Comparison of ENCODE assay signal across 12 mouse cellular contexts in genomic region chr11:79135685-79136360, GRCm38 (mm10). TPM values are rescaled to one million over a fixed set of nuclear protein-coding genes. Genes with fewer than 3 reads are reported as not detected.
A peak's percentile ranks its signal among the peaks of the same experiment; 100 is the strongest.
DNase-seq lines count a peak whose midpoint lies in the region; ATAC-seq and TF ChIP-seq lines count a peak whose summit lies in the region.
"Had no signal": no experiment of that assay in that cellular context is flagged by ENCODE, and none has a peak within 500 bp of the region (broad histone marks: within the 10 kb centered on the region; RNA-seq: fewer than 3 reads in every experiment).

No protein-coding gene starts in this region.

- no peaks in the 10 kb centered on the region; the same call in 1 of the 2 replicates for H3K4me1 ChIP-seq in kidney, adult 2 months (ENCODE audit: control insufficient read depth, insufficient read depth, low read length)
- H3K4me1 ChIP-seq in CH12.LX (ENCODE audit: control insufficient read depth in 1 of 2, insufficient read depth in 2 of 2), result peaks cover 50 to 84% of the 10 kb centered on the region in 2 experiments
- peaks cover 24% of the 10 kb centered on the region for H3K4me1 ChIP-seq in embryonic facial prominence, embryonic 14.5 days (ENCODE audit: control insufficient read depth, insufficient read depth, low read length)

- H3K9me3 ChIP-seq in CH12.LX (replicated peaks; ENCODE audit: low read length), result peaks cover 11% of the 10 kb centered on the region
- no peaks in the 10 kb centered on the region for H3K9me3 ChIP-seq in embryonic facial prominence, embryonic 14.5 days (ENCODE audit: control insufficient read depth, low read length)

- H3K9ac ChIP-seq in CH12.LX (ENCODE audit: insufficient read depth, low read depth), result peak overlapping the region; percentile 13; the same call in 1 of the 2 replicates
- H3K9ac ChIP-seq in embryonic facial prominence, embryonic 14.5 days (ENCODE audit: low read depth, low read length), result peak overlapping the region; percentile 30; the same call in 1 of the 2 replicates

- TF ChIP-seq CTCF in kidney, adult 2 months (conservative IDR thresholded peaks at IDR 0.05; ENCODE audit: insufficient read depth, insufficient read length, low read depth, low read length), result no peak
- TF ChIP-seq CTCF in CH12.LX (conservative IDR thresholded peaks at IDR 0.05 in 1 of 2, IDR thresholded peaks at IDR 0.05 in 1 of 2; ENCODE audit: low read depth in 2 of 2, low read length in 2 of 2), result no peak

- in situ Hi-C loops in CH12.LX (cut with MboI; ENCODE audit: low pct_ligation_motif_present, low pct_unique_long_range_greater_than_20kb, low sequenced_read_pairs), result no loop called here

- dilution Hi-C loops in CH12.LX (cut with MboI; ENCODE audit: extremely low pct_ligation_motif_present, extremely low pct_unique_long_range_greater_than_20kb, low sequenced_read_pairs), result no loop called here

- peak overlapping the region; percentile 63 for H3K27ac ChIP-seq in kidney, adult 2 months (ENCODE audit: insufficient read depth, low read depth, low read length)
- H3K27ac ChIP-seq in CH12.LX (ENCODE audit: insufficient read depth, low read depth), result peak overlapping the region; percentile 62
- peak overlapping the region; percentile 75 for H3K27ac ChIP-seq in embryonic facial prominence, embryonic 14.5 days (replicated peaks; ENCODE audit: low read depth, low read length)

- H3K27me3 ChIP-seq in kidney, adult 2 months (replicated peaks; ENCODE audit: control insufficient read depth, insufficient read depth, low read length), result no peaks in the 10 kb centered on the region
- no peaks in the 10 kb centered on the region for H3K27me3 ChIP-seq in CH12.LX (replicated peaks)
- H3K27me3 ChIP-seq in embryonic facial prominence, embryonic 14.5 days (replicated peaks; ENCODE audit: control insufficient read depth, insufficient read depth, low read length), result no peaks in the 10 kb centered on the region

- peaks cover 95% of the 10 kb centered on the region for H3K79me2 ChIP-seq in CH12.LX (replicated peaks; ENCODE audit: control insufficient read depth, extremely low read depth, insufficient read depth, poor library complexity, severe bottlenecking)

- H3K36me3 ChIP-seq in kidney, adult 2 months (ENCODE audit: control insufficient read depth, insufficient read depth, low read length), result no peaks in the 10 kb centered on the region
- peaks cover 9 to 57% of the 10 kb centered on the region in 2 experiments for H3K36me3 ChIP-seq in CH12.LX (replicated peaks in 1 of 2; ENCODE audit: control insufficient read depth in 1 of 2, insufficient read depth in 1 of 2, low read length in 1 of 2)
- no peaks in the 10 kb centered on the region for H3K36me3 ChIP-seq in embryonic facial prominence, embryonic 14.5 days (ENCODE audit: control insufficient read depth, insufficient read depth, low read length)
- H3K36me3 ChIP-seq: G1E had no signal

- H3K4me3 ChIP-seq in kidney, adult 2 months (ENCODE audit: insufficient read depth, low read depth, low read length), result no peak overlapping the region
- H3K4me3 ChIP-seq in CH12.LX (replicated peaks in 1 of 3; ENCODE audit: low read depth in 2 of 3, low read length in 2 of 3, poor library complexity in 1 of 3), result no peak overlapping the region
- no peak overlapping the region for H3K4me3 ChIP-seq in embryonic facial prominence, embryonic 14.5 days (ENCODE audit: low read depth, low read length)

- 46% methylated on average over 7 of the region's 7 CpGs for WGBS in kidney, adult 2 months
- WGBS in embryonic facial prominence, embryonic 14.5 days, result 14% methylated on average over 7 of the region's 7 CpGs

- no peak for TF ChIP-seq RAD21 in CH12.LX (IDR thresholded peaks at IDR 0.05; ENCODE audit: low read depth, low read length)

- TF ChIP-seq EP300 in CH12.LX (IDR thresholded peaks at IDR 0.05; ENCODE audit: low read length), result no peak

- H3K4me2 ChIP-seq in CH12.LX (ENCODE audit: insufficient read depth, low read depth, poor library complexity, severe bottlenecking), result peak overlapping the region; percentile 33
- peak overlapping the region; percentile 12; the same call in 1 of the 2 replicates for H3K4me2 ChIP-seq in embryonic facial prominence, embryonic 14.5 days (ENCODE audit: low read depth, low read length)

- ATAC-seq in embryonic facial prominence, embryonic 14.5 days (ENCODE audit: low read depth), result no peak

- no peak for TF ChIP-seq POLR2A in kidney, adult 2 months (IDR thresholded peaks at IDR 0.05; ENCODE audit: low read depth, low read length)
- no peak for TF ChIP-seq POLR2A in CH12.LX (IDR thresholded peaks at IDR 0.05; ENCODE audit: low read depth, low read length)

- DNase-seq in kidney, adult 2 months, result peak; percentile 61
- DNase-seq in kidney, adult 8-10 months, result no peak
- no peak for DNase-seq in CH12.LX (ENCODE audit: extremely low read depth)
- peak; percentile 61 for DNase-seq in embryonic facial prominence, embryonic 14.5 days (ENCODE audit: low spot score)
- DNase-seq in kidney, postnatal 4 days, result peak; percentile 49 to 58
- no peak for DNase-seq in urinary bladder, adult 18-20 months (ENCODE audit: low spot score in 2 of 2)
- no peak for DNase-seq in embryo, embryonic 10.5 days (ENCODE audit: low spot score)
- DNase-seq in gastrocnemius, adult 18-20 months (ENCODE audit: low spot score), result no peak
- DNase-seq: cerebellum, postnatal 25 days; layer of hippocampus, adult 9-11 months; thymus, postnatal 4 days had no signal

TF ChIP-seq in CH12.LX, 34 proteins besides CTCF, POLR2A, EP300 and RAD21:
- TF ChIP-seq MAFK (IDR thresholded peaks at IDR 0.05; ENCODE audit: insufficient replicate concordance, low read length) (no peak), MXI1 (IDR thresholded peaks at IDR 0.05; ENCODE audit: low read depth, low read length) (no peak), ZC3H11A (IDR thresholded peaks at IDR 0.05; ENCODE audit: low read depth, low read length) (no peak), JUN (IDR thresholded peaks at IDR 0.05; ENCODE audit: insufficient read depth, low read depth, low read length) (no peak), TBP (conservative IDR thresholded peaks at IDR 0.05; ENCODE audit: low read depth, low read length) (no peak), ELF1 (IDR thresholded peaks at IDR 0.05; ENCODE audit: low read depth, low read length) (no peak), ZKSCAN1 (IDR thresholded peaks at IDR 0.05; ENCODE audit: borderline replicate concordance, low read depth, low read length) (no peak), MAX (IDR thresholded peaks at IDR 0.05; ENCODE audit: low read length) (no peak), USF1 (IDR thresholded peaks at IDR 0.05; ENCODE audit: low read depth, low read length) (no peak), SIN3A (IDR thresholded peaks at IDR 0.05; ENCODE audit: low read length) (0 out of 2 replicates have a peak, but pooled peaks have one; percentile 3), KAT2A (IDR thresholded peaks at IDR 0.05; ENCODE audit: insufficient replicate concordance, low read length) (no peak), SMC3 (IDR thresholded peaks at IDR 0.05; ENCODE audit: low read depth, low read length) (no peak), E2F4 (IDR thresholded peaks at IDR 0.05; ENCODE audit: insufficient replicate concordance, low read depth, low read length) (no peak), ZNF384 (IDR thresholded peaks at IDR 0.05; ENCODE audit: low read depth, low read length) (peak; percentile 89), CHD1 (IDR thresholded peaks at IDR 0.05; ENCODE audit: low read depth, low read length) (no peak), PAX5 (IDR thresholded peaks at IDR 0.05; ENCODE audit: low read length) (no peak), TCF12 (IDR thresholded peaks at IDR 0.05; ENCODE audit: low read depth, low read length) (0 out of 2 replicates have a peak, but pooled peaks have one; percentile 3)
TF ChIP-seq in CH12.LX: peak in this region for 3.

RNA-seq across cellular contexts. Expression of gene Ksr1, which starts 10.4 kb away (rescaled TPM):
- 7.8 and 9.8 TPM in 2 replicates for polyA plus RNA-seq in kidney, adult 2 months (2012; rRNA removed)
- 63.8 and 73.1 TPM in 2 replicates for total RNA-seq in CH12.LX (2012; rRNA removed)
- 21.3 and 22.5 TPM in 2 replicates for total RNA-seq in CH12.LX (2014; rRNA removed)
- 48.9 and 61.2 TPM in 2 replicates for polyA plus RNA-seq in CH12.LX (2012; ENCODE audit: insufficient read length, low read depth)
- 10.4 and 10.8 TPM in 2 replicates for polyA plus RNA-seq in embryonic facial prominence, embryonic 14.5 days (2014; fragmentation: Nextera tagmentation; extraction: Ambion mirVana)
- total RNA-seq in gastrocnemius, adult 18-20 months (2021), result 100 to 1,000 TPM; 103 to 116 TPM

Comparison
In these comparisons a context has a peak if more than half of its experiments do, and no peak if none do; other contexts are left out.
1. DNase-seq: peak in kidney, adult 2 months (single experiment), embryonic facial prominence, embryonic 14.5 days (single experiment) and kidney, postnatal 4 days (2 of 2); none in kidney, adult 8-10 months (0 of 2), CH12.LX (single experiment), urinary bladder, adult 18-20 months (0 of 2), embryo, embryonic 10.5 days (single experiment) and gastrocnemius, adult 18-20 months (single experiment).
2. Peak in every context shown above with its lines, with median percentiles within 50 percentile points of each other: H3K27ac ChIP-seq.